Mouse (Mus musculus) forebrain, embryonic 13.5 days (tissue): ENCODE measurements at regions not wholly inside any gene's neighbourhood (a gene's known extent, or its start where the extent isn't known, plus 50 kb on each side); places are given as distances from the start of the nearest gene placed in this dataset.

Source experiments
- ATAC-seq: fragments of 200-750 bp; cut with Nextera tagmentation; 2 replicates; pipeline ENCODE4 v1.8.0; 2017
- H3K27ac ChIP-seq: fragments of 300-500 bp; sonication (generic); 2 replicates; pipeline ENCODE4 v1.5.1; 2015; ENCODE audit warnings: inconsistent platforms, mild to moderate bottlenecking, moderate library complexity
- H3K27me3 ChIP-seq: fragments of 300-500 bp; sonication (generic); 2 replicates; pipeline ENCODE4 v1.6.1; 2015; ENCODE audit warnings: mild to moderate bottlenecking, inconsistent platforms
- H3K36me3 ChIP-seq: fragments of 300-500 bp; sonication (generic); 2 replicates; pipeline ENCODE4 v1.6.1; 2015; ENCODE audit warnings: mild to moderate bottlenecking, inconsistent platforms; ENCODE audit not compliant: poor library complexity, severe bottlenecking
- H3K4me1 ChIP-seq: fragments of 300-500 bp; sonication (generic); 2 replicates; pipeline ENCODE4 v1.6.1; 2015; ENCODE audit warnings: inconsistent platforms
- H3K4me2 ChIP-seq: fragments of 300-500 bp; sonication (generic); 2 replicates; pipeline ENCODE4 v1.6.1; 2015; ENCODE audit warnings: inconsistent platforms, mild to moderate bottlenecking, moderate library complexity
- H3K4me3 ChIP-seq: fragments of 300-500 bp; sonication (generic); 2 replicates; pipeline ENCODE4 v1.5.1; 2015; ENCODE audit warnings: mild to moderate bottlenecking, inconsistent platforms
- H3K9ac ChIP-seq: fragments of 300-500 bp; sonication (generic); 2 replicates; pipeline ENCODE4 v1.6.1; 2015; ENCODE audit warnings: mild to moderate bottlenecking, inconsistent platforms
- H3K9me3 ChIP-seq: fragments of 300-500 bp; sonication (generic); replicated peaks from 2 replicates; pipeline ENCODE4 v1.6.1; 2016; ENCODE audit warnings: inconsistent platforms
- WGBS: fragments of 180-500 bp; shearing (Covaris S2); methylation state at CpG from one replicate; pipeline ENCODE4 v1.1.7; 2015; 5-methylcytosine and 5-hydroxymethylcytosine counted together
- microRNA-seq: library from miRNA; unstranded; fragments of <30 nt; microRNA quantifications from one replicate; pipeline ENCODE4, GENCODE M21; 2016

DNA sequence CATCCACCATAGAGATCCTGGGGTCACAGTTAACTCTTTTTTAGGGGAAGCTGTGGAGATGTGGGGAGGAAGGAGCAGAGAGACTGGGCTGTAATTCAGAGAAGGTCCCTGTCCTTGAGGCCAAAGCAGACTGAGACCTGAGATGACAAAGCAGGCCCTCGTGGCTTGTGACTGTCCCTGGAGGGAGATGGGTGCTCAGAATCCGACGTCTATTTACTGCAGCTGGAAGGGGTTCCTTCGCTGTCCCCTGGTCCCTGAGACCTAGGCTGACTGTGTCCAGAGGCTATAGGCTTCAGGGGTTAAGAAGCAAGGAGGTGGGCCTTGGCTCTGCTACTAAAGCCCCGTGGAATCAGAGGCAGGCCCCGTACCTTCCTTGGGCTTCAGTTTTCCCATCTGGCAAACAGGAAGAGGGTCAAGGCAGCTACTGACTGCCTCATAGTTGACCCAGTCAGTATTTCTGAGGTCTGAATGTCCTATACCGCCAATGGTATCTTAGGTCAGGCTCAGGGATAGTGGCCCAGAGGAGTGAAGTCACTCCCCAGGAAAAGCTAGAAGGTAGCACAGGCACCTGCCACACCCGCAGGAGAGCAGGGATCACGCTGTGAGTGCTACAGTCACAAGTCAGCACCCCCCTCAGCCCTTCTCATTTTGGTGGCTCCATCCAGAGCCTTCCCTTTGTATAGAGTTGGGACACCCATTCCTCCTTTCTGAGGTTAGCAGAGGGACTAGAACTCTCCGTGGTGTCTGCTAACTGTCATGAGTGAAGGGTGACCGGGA, 65.2 kb downstream of the Cstad start:
- no peaks in the 10 kb centered on the region for H3K36me3 ChIP-seq
- no peaks in the 10 kb centered on the region for H3K27me3 ChIP-seq
- no peaks in the 10 kb centered on the region for H3K9me3 ChIP-seq
- WGBS, result 36% methylated on average over 11 of the region's 11 CpGs
- peaks cover 69% of the 10 kb centered on the region for H3K4me1 ChIP-seq
- peak overlapping the region; percentile 51 for H3K9ac ChIP-seq
- H3K4me3 ChIP-seq, result no peak overlapping the region
- H3K4me2 ChIP-seq, result peak overlapping the region; percentile 35
- H3K27ac ChIP-seq, result peak overlapping the region; percentile 99
- no peak for ATAC-seq

DNA sequence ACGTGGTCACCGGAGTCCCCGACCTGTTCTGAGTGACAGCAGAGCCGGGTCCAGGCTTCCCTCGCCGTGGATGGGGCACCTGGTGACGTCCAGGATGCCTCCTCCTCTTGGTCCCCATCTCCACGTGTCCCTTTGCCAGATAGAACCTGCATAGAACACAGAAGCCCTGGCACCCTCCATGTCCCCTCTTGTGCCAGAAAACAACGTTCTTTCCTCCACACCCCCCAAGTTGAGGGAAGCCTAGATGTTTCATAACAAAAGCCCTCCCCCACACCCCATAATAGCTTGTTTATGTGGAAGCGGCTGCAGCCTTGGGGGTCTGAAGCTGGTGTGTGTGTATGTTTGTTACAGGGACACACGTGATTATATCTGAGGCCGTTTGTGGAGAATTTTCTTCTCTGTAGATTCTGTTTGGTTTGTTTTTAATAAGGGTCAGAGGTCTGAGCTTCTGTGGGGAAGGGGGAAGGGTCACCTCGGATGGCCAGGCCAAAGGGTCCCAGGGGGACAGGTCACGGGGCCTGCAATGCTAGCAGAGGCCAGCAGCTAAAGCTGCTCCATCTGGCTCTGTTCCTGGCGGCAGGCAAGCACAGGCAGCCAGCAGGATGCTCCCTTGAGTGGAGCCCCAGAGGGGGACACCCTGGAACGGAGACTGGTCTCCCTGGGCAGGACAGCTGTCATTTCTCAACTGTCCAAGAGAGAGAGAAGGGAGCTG, 64.2 kb downstream of the Cstad start:
- Histone ChIP-seq H3K9me3 (no peaks in the 10 kb centered on the region), H3K4me2 (peak overlapping the region; percentile 74), H3K36me3 (no peaks in the 10 kb centered on the region), H3K27ac (peak overlapping the region; percentile 99), H3K4me1 (peaks cover 72% of the 10 kb centered on the region), H3K9ac (peak overlapping the region; percentile 66), H3K4me3 (peak overlapping the region; percentile 19; the same call in 1 of the 2 replicates), H3K27me3 (no peaks in the 10 kb centered on the region)
- WGBS, result 2% methylated on average over 16 of the region's 16 CpGs
- ATAC-seq, result peak; percentile 51

Small RNAs in the stretch of these regions (microRNA-seq; reads per million reads assigned to microRNA genes)
- gene Mir3089, result 2.1 reads per million
